Mouse (Mus musculus): ENCODE measurements at regions not wholly inside any gene's neighbourhood (a gene's known extent, or its start where the extent isn't known, plus 50 kb on each side); places are given as distances from the start of the nearest gene placed in this dataset.

DNA sequence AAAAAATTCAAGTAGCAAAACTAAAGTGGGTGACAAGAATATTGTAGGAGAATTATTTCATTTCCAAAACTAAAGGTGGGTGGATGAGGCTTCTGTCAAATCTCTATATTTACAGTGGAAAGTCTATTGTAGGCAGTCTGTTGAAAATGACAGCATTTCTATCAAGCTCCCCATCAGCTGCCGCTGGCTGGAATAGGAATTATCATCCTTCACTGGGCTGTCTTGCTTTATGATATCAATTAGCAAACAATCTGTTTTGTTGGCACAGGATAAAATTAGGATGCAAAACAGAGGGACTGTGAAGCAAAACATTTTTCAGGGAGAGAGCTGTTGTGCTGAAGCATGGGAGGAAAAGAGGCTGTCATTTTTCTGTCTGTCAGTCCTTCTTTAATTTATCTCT lies 1249.0 kb downstream of the Hace1 start:
- DNase-seq (ENCODE audit: low spot score) = no peak

DNA sequence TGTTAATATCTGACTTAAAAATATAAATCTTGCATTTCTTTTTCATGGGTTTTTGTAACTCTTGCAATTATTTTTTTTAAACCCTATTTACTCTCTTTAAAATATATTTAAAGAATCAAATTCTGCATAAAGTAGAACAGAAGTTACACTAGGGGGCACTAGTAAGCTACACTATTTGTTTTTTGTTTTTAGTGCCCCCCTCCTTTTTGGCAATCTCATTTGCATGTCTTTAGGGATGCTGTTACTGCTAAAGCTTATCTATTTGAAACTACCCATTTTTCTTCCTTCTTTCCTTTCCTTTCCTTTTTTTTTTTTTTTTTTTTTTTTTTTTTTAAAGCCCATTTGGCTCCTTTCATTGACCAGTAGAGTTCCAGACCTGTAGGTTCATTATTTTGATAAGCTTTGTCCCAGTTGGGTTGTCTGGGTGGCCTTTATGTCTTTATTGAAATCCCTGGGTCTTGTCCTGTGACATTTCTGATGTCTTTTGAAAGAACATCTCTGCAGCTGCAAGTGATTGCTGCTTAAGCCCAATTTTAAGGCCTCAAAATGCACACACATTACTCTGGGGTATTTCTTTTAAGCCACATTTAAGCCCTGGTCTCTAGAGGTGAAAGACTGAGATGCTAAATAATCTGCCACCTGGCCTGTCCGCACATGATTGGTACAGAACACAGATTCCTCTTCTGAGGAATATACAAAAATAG lies 1249.6 kb downstream of the Hace1 start:
- no peak for DNase-seq (ENCODE audit: low spot score)

DNA sequence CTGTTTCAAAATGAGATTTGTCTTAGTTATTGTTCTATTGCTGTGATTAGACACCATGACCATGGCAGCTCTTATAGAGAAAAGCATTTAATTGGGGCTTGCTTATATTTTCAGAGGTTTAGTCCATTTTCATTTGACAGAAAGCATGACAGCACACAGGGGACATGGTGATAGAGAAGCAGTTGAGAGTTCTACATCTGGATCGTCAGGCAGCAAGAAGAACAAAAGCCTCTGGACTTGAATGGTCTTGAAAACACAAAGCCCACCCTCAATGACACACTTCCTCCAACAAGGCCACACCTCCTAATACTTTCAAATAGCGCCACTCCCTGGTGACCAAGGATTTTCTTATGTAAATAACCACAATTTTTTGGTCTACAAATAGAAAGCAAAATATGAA lies 1250.5 kb downstream of the Hace1 start:
- DNase-seq (ENCODE audit: low spot score) = no peak

DNA sequence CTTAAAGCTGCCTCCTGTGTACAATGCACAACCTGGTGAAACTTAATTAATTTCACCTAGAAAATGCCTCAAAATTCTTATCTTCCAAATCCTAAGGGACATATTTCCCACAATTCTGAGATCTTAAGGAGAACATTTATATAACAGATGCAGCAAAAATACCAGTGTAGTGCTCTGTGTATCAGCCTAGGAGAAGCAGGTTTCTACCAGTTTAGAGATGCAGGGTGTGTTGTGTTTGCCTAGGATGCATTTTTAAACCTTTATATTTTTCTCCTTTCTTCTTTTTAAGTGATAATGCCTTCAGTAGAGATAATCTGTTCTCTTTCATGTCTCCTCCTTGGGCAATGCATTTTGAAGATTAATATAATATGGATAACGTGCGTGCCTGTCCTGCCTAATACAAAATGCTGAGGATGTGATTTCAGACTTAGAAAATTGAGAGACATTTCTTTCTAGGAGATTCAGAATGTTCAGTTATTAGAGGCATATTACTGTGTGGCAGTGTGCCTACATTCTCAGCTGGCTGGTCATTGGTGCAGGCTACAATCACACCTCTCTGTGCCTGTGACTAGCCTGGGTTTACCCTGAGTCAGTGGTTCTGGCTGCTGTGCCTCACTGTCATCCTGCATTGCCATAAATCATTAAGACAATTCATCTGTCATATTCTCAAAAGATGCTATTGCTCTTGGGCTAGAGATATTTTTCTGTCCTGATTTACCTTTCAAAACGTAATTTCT lies 1268.1 kb downstream of the Hace1 start:
- DNase-seq (ENCODE audit: low spot score) = no peak

Measured in urinary bladder, postnatal 14 days (tissue).